In genomic region chr11:53981396-53981795, GRCm38 (mm10) we compare ENCODE assay signal across 28 mouse cellular contexts.
"Had no signal": no experiment of that assay in that cellular context is flagged by ENCODE, and none has a peak within 500 bp of the region (broad histone marks: within the 10 kb centered on the region; RNA-seq: fewer than 3 reads in every experiment).

No protein-coding gene starts in this region.

- H3K4me1 ChIP-seq: embryonic facial prominence, embryonic 12.5 days; forebrain, embryonic 12.5 days had no signal

- H3K27me3 ChIP-seq: embryonic facial prominence, embryonic 12.5 days; embryonic facial prominence, embryonic 15.5 days had no signal

- H3K36me3 ChIP-seq: embryonic facial prominence, embryonic 10.5 days; embryonic facial prominence, embryonic 12.5 days; embryonic facial prominence, embryonic 13.5 days; embryonic facial prominence, embryonic 15.5 days; forebrain, embryonic 10.5 days; forebrain, embryonic 12.5 days; forebrain, embryonic 15.5 days had no signal

- DNase-seq: cerebellum, adult 2 months; cerebellum, adult 8-10 months; cerebellum, adult 9-10 months; cerebellum, adult 9-11 months; cerebellum, postnatal 10 days; cerebellum, postnatal 14 days; cerebellum, postnatal 25 days; cerebellum, postnatal 36 days; embryo, embryonic 11 days; forebrain, postnatal 0 days; gastrocnemius, adult 2 months; gastrocnemius, postnatal 10 days; gastrocnemius, postnatal 14 days; gastrocnemius, postnatal 25 days; gastrocnemius, postnatal 36 days; heart, adult 18-20 months; heart, adult 2 months had no signal

- H3K27ac ChIP-seq: embryonic facial prominence, embryonic 10.5 days; embryonic facial prominence, embryonic 12.5 days; embryonic facial prominence, embryonic 13.5 days; embryonic facial prominence, embryonic 15.5 days; forebrain, embryonic 10.5 days; forebrain, embryonic 12.5 days; forebrain, embryonic 13.5 days; forebrain, embryonic 15.5 days; gastrocnemius, adult 2 months; heart, adult 2 months had no signal

- H3K4me2 ChIP-seq: embryonic facial prominence, embryonic 12.5 days; embryonic facial prominence, embryonic 13.5 days; embryonic facial prominence, embryonic 15.5 days; forebrain, embryonic 12.5 days; forebrain, embryonic 13.5 days; forebrain, embryonic 15.5 days had no signal

- ATAC-seq: forebrain, embryonic 13.5 days; forebrain, embryonic 14.5 days; forebrain, embryonic 15.5 days; forebrain, embryonic 16.5 days; forebrain, postnatal 0 days had no signal

- H3K4me3 ChIP-seq: embryonic facial prominence, embryonic 10.5 days; embryonic facial prominence, embryonic 12.5 days; embryonic facial prominence, embryonic 13.5 days; embryonic facial prominence, embryonic 15.5 days; erythroblast, embryonic 14.5 days; forebrain, embryonic 10.5 days; forebrain, embryonic 12.5 days; forebrain, embryonic 13.5 days; forebrain, embryonic 15.5 days; gastrocnemius, adult 2 months; heart, adult 2 months had no signal

- H3K9me3 ChIP-seq: embryonic facial prominence, embryonic 10.5 days; embryonic facial prominence, embryonic 12.5 days; embryonic facial prominence, embryonic 13.5 days; embryonic facial prominence, embryonic 15.5 days; forebrain, embryonic 10.5 days; forebrain, embryonic 12.5 days; forebrain, embryonic 13.5 days; forebrain, embryonic 15.5 days had no signal

- H3K9ac ChIP-seq: embryonic facial prominence, embryonic 12.5 days; embryonic facial prominence, embryonic 13.5 days; embryonic facial prominence, embryonic 15.5 days; forebrain, embryonic 12.5 days; forebrain, embryonic 13.5 days; forebrain, embryonic 15.5 days; forebrain, postnatal 0 days had no signal
